Mouse (Mus musculus) bone marrow, adult 2 months (tissue): ENCODE data around the gene Gm26897. TPM values are rescaled to one million over a fixed set of nuclear protein-coding genes. Genes with fewer than 3 reads are reported as not detected.

ENCODE experiments used
- H3K27ac ChIP-seq: fragments of 200-500 bp; 2 replicates; pipeline ENCODE4 v1.5.1; 2012; ENCODE audit warnings: low read depth, mild to moderate bottlenecking, control low read depth, inconsistent platforms, low read length; ENCODE audit not compliant: control insufficient read depth, poor library complexity, insufficient read depth
- H3K4me1 ChIP-seq: fragments of 200-500 bp; 2 replicates; pipeline ENCODE4 v1.6.1; 2011; ENCODE audit warnings: low read length; ENCODE audit not compliant: control insufficient read depth, insufficient read depth
- H3K4me3 ChIP-seq: fragments of 200-500 bp; replicated peaks from 2 replicates; pipeline ENCODE3; 2011; ENCODE audit warnings: mild to moderate bottlenecking, low read depth, low read length, control low read depth; ENCODE audit not compliant: control insufficient read depth
- CTCF ChIP-seq: fragments of 200-500 bp; IDR thresholded peaks from 2 replicates; pipeline ENCODE4 v1.5.1; 2011; ENCODE audit warnings: low read length, control low read depth; ENCODE audit not compliant: control insufficient read depth, insufficient read depth
- POLR2A ChIP-seq: fragments of 200-500 bp; IDR thresholded peaks from 2 replicates; pipeline ENCODE4 v1.6.1; 2011; ENCODE audit warnings: low read depth, mild to moderate bottlenecking, control low read depth, low read length, borderline replicate concordance; ENCODE audit not compliant: control insufficient read depth
- WGBS: fragments of 180-500 bp; shearing (Covaris S2); methylation state at CpG from one replicate; pipeline ENCODE4 v1.1.7; 2018; 5-methylcytosine and 5-hydroxymethylcytosine counted together
- polyA plus RNA-seq: library from polyadenylated mRNA; stranded (reverse); fragments of >200 nt; gene quantifications from 2 replicates; pipeline ENCODE4 v1.2.4, GENCODE M21; 2011; ENCODE audit warnings: low replicate concordance; ENCODE audit not compliant: missing spikeins, insufficient read depth, insufficient read length

Gm26897 gene
- polyA plus RNA-seq, 1 experiment, result not detected

DNA sequence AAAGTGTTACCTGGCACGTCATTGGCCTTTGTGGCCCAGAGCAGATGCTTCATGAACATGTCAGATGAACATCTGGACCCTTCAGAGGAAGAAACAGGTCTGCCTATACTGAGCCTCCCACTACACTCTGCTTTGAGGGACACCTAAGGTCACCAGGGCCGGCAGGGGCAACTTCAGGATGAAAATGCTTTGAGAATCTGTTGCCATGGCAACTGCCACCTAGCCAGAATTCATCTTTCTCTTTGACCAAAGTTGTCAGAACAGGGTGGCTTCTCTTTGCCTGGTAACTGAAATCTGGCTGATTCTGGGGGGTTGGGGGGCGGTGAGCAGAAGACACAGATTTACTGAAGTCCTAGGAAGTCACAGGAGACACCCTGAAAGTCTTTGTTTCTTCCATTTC, 14.7 kb upstream of the Gm26897 start:
- TF ChIP-seq CTCF, result no peak
- no peak for TF ChIP-seq POLR2A
- Histone ChIP-seq H3K27ac (no peak overlapping the region), H3K4me3 (no peak overlapping the region), H3K4me1 (no peaks in the 10 kb centered on the region)
- WGBS, result 63% methylated on average over 3 of the region's 3 CpGs

DNA sequence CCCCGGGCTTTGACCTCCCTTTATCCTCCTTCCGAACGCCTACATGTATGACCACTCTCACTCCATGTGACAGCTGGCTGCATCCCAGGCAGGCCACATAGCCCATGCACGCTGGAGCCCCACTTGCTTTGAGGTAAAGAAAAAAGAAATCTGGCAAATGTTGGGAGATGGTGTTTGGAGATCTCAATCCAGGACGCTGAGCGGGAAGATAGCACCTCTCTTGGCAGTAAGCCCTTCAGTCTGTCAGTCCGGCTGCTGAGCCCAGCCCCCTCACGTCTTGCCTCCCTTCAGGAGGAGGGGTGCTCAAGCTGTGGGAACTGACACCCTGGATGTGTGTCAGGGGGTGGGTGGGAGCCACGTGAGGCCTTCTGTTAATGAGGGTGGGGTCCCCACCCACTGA, 13.0 kb upstream of the Gm26897 start:
- TF ChIP-seq POLR2A (no peak), CTCF (no peak)
- Histone ChIP-seq H3K27ac (no peak overlapping the region), H3K4me3 (no peak overlapping the region), H3K4me1 (no peaks in the 10 kb centered on the region)
- 71% methylated on average over 9 of the region's 9 CpGs for WGBS

DNA sequence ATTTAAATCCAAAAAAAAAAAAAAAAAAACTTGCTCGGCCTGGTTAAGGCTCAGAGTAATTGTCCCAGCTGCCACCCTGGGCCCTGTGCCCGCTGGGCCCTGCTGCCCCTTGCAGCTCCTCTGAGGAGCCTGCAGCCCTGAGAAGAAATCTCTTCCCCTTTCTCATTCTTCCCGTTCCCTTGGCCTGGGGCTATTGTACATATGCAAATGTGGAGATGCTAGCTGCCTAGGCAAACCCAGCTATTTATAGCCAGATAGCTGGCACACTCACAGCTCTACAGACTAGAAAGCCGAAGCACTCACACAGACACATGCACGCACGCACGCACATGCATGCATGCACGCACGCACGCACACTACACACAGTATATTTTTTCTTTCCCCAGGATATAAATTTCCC, 9.0 kb upstream of the Gm26897 start:
- Histone ChIP-seq H3K27ac (no peak overlapping the region), H3K4me3 (no peak overlapping the region), H3K4me1 (no peaks in the 10 kb centered on the region)
- WGBS, result 48% methylated on average over 10 of the region's 10 CpGs
- TF ChIP-seq CTCF, result no peak
- TF ChIP-seq POLR2A, result no peak

DNA sequence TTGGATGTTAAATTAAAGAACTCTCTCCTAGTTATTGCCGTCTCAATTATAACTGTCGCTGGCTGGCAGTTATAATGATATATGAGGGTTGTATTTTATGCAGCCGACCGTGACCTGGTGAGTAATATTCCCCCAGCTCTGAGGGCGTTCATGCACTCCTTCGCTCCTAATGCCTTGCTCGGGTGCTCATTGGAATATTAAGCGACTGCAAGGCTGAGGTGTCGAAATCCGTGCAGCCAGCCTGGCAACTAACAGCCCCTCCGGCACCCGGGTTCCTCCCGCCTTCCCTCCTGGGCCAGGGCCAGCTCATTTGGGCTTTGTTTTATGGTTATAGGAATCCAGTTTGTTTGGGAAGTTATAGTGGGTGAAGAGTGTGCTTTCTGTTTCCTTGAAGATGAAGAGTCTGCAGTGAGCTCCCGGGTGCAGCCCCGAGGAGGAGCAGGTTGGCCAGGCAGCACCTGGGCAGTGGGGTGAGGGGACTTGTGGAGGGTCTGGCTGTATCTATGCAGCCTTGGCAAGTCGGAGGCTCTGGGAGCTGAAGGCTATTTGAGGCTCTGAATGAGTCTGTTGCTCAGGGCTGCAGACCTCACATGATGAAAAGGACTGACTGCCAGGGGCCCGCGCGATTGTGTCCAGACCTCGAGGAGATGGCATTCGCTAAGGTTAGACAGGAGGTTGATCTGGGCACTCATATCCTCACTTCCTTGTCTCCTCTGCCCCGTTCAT, 8.4 kb upstream of the Gm26897 start:
- Histone ChIP-seq H3K4me3 (no peak overlapping the region), H3K27ac (no peak overlapping the region), H3K4me1 (no peaks in the 10 kb centered on the region; the same call in 1 of the 2 replicates)
- TF ChIP-seq CTCF (no peak), POLR2A (no peak)
- 75% methylated on average over 22 of the region's 22 CpGs for WGBS

DNA sequence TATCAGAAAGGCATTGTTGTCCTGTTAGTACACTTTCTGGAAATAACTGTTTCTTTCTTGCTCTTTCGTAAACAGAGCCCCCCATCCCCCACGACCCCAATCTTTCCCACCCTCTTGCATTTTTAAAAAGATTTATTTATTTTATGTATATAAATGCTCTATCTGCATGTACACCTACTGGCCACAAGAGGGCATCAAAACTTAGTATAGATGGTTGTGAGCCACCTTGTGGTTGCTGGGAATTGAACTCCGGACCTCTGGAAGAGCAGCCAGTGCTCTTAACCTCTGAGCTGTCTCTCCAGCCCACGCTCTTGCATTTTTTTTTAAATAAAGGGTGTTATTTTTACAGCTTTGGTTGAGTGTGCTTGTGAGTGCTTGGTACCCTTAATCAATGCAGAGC, 5.3 kb upstream of the Gm26897 start:
- 73% methylated on average over 4 of the region's 4 CpGs for WGBS
- no peak overlapping the region for H3K4me3 ChIP-seq
- TF ChIP-seq CTCF (no peak), POLR2A (no peak)
- H3K27ac ChIP-seq, result no peak overlapping the region
- no peaks in the 10 kb centered on the region; the same call in 1 of the 2 replicates for H3K4me1 ChIP-seq

DNA sequence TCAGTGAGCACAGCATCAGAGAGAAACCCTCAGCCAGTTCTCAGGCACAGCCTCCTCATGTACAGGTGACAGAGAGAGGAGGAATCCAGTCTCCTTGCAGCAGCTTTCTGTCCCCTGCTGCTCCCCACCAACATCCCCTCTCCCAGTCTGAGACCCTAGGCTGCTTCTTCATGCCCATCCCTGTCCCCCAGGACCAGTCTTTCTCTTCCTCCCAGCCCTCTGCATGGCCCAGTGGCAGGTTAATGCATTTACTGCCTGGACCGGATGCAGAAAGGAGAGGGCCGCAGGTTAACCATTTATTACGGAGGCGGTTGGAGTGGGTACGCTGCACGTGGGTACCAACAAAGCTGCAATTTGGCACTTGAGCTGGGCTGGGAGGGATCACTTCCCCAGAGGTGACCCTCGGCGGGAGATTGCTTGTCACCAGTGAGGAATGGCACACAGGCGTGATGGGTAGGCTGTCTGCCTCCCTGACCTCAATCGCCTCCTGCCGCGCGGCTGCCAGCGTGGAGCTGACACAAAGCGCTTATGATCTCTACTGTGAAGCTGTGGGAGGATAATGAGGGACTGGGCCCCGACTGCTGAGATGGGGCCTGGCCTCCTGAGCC, 3.1 kb upstream of the Gm26897 start:
- TF ChIP-seq CTCF, result no peak

DNA sequence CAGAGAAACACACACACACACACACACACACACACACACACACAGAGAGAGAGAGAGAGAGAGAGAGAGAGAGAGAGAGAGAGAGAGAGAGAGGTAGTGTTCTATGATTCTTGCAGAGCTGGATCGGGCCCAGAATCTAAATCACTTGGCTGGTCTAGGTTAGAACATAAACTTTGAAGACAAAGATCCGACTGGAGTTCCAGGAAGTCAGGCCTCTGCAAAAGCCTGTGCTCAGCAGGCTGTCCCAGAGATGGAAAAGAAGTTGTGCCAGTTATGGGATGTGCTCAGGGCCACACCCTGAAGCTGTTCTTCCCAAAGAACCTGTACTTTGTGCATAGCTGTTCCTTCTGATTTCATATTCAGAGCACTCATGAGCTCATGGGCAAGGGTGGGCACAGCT, 1.5 kb upstream of the Gm26897 start:
- WGBS, result 76% methylated on average over 2 of the region's 2 CpGs
- Histone ChIP-seq H3K4me1 (no peaks in the 10 kb centered on the region; the same call in 1 of the 2 replicates), H3K4me3 (no peak overlapping the region), H3K27ac (no peak overlapping the region)
- TF ChIP-seq POLR2A, result no peak
- TF ChIP-seq CTCF, result no peak

More for the DNA sequence above, 3.1 kb upstream of the Gm26897 start:
- no peaks in the 10 kb centered on the region; the same call in 1 of the 2 replicates for H3K4me1 ChIP-seq
- H3K4me3 ChIP-seq, result no peak overlapping the region
- 72% methylated on average over 16 of the region's 16 CpGs for WGBS
- H3K27ac ChIP-seq, result no peak overlapping the region

DNA sequence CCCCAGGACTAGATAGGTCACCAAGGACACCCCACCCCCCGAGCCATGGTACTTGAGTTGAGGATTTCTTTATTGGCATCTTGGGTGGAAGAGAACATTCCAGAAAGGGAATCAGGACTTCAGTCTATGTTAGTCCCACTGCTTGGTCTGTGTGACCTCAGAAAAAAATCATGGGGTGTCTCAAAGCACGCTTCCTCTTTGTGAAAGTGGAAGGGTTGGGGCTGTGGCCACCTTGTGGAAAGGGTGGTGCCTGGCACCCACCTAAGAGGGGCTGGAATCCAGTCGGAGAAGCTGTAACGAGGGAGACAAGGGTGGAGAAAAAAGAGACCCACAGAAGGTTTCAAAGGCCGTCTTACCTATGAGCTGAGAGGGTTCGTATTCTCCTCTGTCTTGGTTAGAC, 5.8 kb downstream of the Gm26897 start:
- TF ChIP-seq POLR2A (no peak), CTCF (no peak)
- no peak overlapping the region for H3K4me3 ChIP-seq
- H3K4me1 ChIP-seq, result no peaks in the 10 kb centered on the region; the same call in 1 of the 2 replicates
- no peak overlapping the region for H3K27ac ChIP-seq
- WGBS, result 40% methylated on average over 6 of the region's 6 CpGs
